In genomic region chr11:101893560-101893959, GRCm38 (mm10) we compare ENCODE assay signal across 11 mouse cellular contexts. TPM values are rescaled to one million over a fixed set of nuclear protein-coding genes. Genes with fewer than 3 reads are reported as not detected.
A peak's percentile ranks its signal among the peaks of the same experiment; 100 is the strongest.
DNase-seq lines count a peak whose midpoint lies in the region; ATAC-seq and TF ChIP-seq lines count a peak whose summit lies in the region.
"Had no signal": no experiment of that assay in that cellular context is flagged by ENCODE, and none has a peak within 500 bp of the region (broad histone marks: within the 10 kb centered on the region; RNA-seq: fewer than 3 reads in every experiment).

No protein-coding gene starts in this region.

- 18% methylated on average over 15 of the region's 15 CpGs for WGBS in embryonic facial prominence, embryonic 14.5 days
- WGBS in intestine, embryonic 14.5 days: 35% methylated on average over 15 of the region's 15 CpGs
- 20% methylated on average over 15 of the region's 15 CpGs for WGBS in limb, embryonic 14.5 days

- peaks cover 40% of the 10 kb centered on the region for H3K4me1 ChIP-seq in embryonic facial prominence, embryonic 14.5 days (ENCODE audit: control insufficient read depth, insufficient read depth, low read length)
- H3K4me1 ChIP-seq in intestine, embryonic 14.5 days (replicated peaks; ENCODE audit: control insufficient read depth, insufficient read depth, low read length): peaks cover 40% of the 10 kb centered on the region
- H3K4me1 ChIP-seq in limb, embryonic 14.5 days (ENCODE audit: control insufficient read depth, insufficient read depth, low read length): peaks cover 52% of the 10 kb centered on the region

- peak; percentile 46 for DNase-seq in left cerebral cortex, postnatal 4 days
- DNase-seq in left cerebral cortex, adult 8-10 months (ENCODE audit: low spot score in 2 of 2): no peak
- no peak for DNase-seq in embryonic facial prominence, embryonic 14.5 days (ENCODE audit: low spot score)
- no peak for DNase-seq in intestine, embryonic 14.5 days (ENCODE audit: low spot score)
- DNase-seq in limb, embryonic 14.5 days (ENCODE audit: low spot score): no peak
- no peak for DNase-seq in right cerebral cortex, postnatal 14 days
- DNase-seq in adrenal gland, postnatal 10 days: no peak
- DNase-seq: cerebellum, adult 2 months; layer of hippocampus, adult 9-11 months had no signal

- peak overlapping the region; percentile 47 for H3K4me2 ChIP-seq in embryonic facial prominence, embryonic 14.5 days (ENCODE audit: low read depth, low read length)
- H3K4me2 ChIP-seq in intestine, embryonic 14.5 days (ENCODE audit: low read length): peak overlapping the region; percentile 33
- H3K4me2 ChIP-seq in limb, embryonic 14.5 days (replicated peaks; ENCODE audit: low read depth, low read length, severe bottlenecking): peak overlapping the region; percentile 41

- peak overlapping the region; percentile 44 for H3K27ac ChIP-seq in embryonic facial prominence, embryonic 14.5 days (replicated peaks; ENCODE audit: low read depth, low read length)
- H3K27ac ChIP-seq in intestine, embryonic 14.5 days (ENCODE audit: low read depth): no peak overlapping the region
- H3K27ac ChIP-seq in limb, embryonic 14.5 days (replicated peaks; ENCODE audit: low read depth, low read length): peak overlapping the region; percentile 34

- ATAC-seq in embryonic facial prominence, embryonic 14.5 days (ENCODE audit: low read depth): no peak
- ATAC-seq in intestine, embryonic 14.5 days (replicated peaks; ENCODE audit: low FRiP score, low TSS enrichment, low read depth): no peak
- no peak for ATAC-seq in limb, embryonic 14.5 days (ENCODE audit: low FRiP score, low read depth)
- no peak for ATAC-seq in megakaryocyte-erythroid progenitor cell, adult 5-6 weeks (replicated peaks; ENCODE audit: low FRiP score, low TSS enrichment, poor library complexity, severe bottlenecking)

- H3K9ac ChIP-seq in embryonic facial prominence, embryonic 14.5 days (ENCODE audit: low read depth, low read length): peak overlapping the region; percentile 42; the same call in 1 of the 2 replicates
- no peak overlapping the region for H3K9ac ChIP-seq in intestine, embryonic 14.5 days (ENCODE audit: low read length)
- peak overlapping the region; percentile 14 for H3K9ac ChIP-seq in limb, embryonic 14.5 days (ENCODE audit: low read depth, low read length, severe bottlenecking)

- H3K4me3 ChIP-seq in embryonic facial prominence, embryonic 14.5 days (ENCODE audit: low read depth, low read length): peak overlapping the region; percentile 13
- no peak overlapping the region for H3K4me3 ChIP-seq in intestine, embryonic 14.5 days (ENCODE audit: low read depth, low read length)
- H3K4me3 ChIP-seq in limb, embryonic 14.5 days (replicated peaks; ENCODE audit: low read length): peak overlapping the region; percentile 8

- intact Hi-C loops in left cerebral cortex, postnatal 4 days (cut with DNase I): no loop called here

- H3K9me3 ChIP-seq in embryonic facial prominence, embryonic 14.5 days (ENCODE audit: control insufficient read depth, low read length): no peaks in the 10 kb centered on the region
- H3K9me3 ChIP-seq in intestine, embryonic 14.5 days (ENCODE audit: control insufficient read depth, low read length): no peaks in the 10 kb centered on the region
- no peaks in the 10 kb centered on the region for H3K9me3 ChIP-seq in limb, embryonic 14.5 days (ENCODE audit: control insufficient read depth, low read length)

- H3K27me3 ChIP-seq in embryonic facial prominence, embryonic 14.5 days (replicated peaks; ENCODE audit: control insufficient read depth, insufficient read depth, low read length): peaks cover 10% of the 10 kb centered on the region
- H3K27me3 ChIP-seq in intestine, embryonic 14.5 days (replicated peaks; ENCODE audit: control insufficient read depth, insufficient read depth, low read length): 0 out of 2 replicates have a peak, but pooled peaks cover 2% of the 10 kb centered on the region
- H3K27me3 ChIP-seq in limb, embryonic 14.5 days (ENCODE audit: control insufficient read depth, insufficient read depth, low read length): 0 out of 2 replicates have a peak, but pooled peaks cover 4% of the 10 kb centered on the region

- H3K36me3 ChIP-seq in embryonic facial prominence, embryonic 14.5 days (ENCODE audit: control insufficient read depth, insufficient read depth, low read length): no peaks in the 10 kb centered on the region
- H3K36me3 ChIP-seq in intestine, embryonic 14.5 days (ENCODE audit: control insufficient read depth, insufficient read depth, low read length): no peaks in the 10 kb centered on the region
- no peaks in the 10 kb centered on the region for H3K36me3 ChIP-seq in limb, embryonic 14.5 days (ENCODE audit: control insufficient read depth, insufficient read depth, low read length)

- TF ChIP-seq POLR2A in limb, embryonic 14.5 days (IDR thresholded peaks at IDR 0.05; ENCODE audit: borderline replicate concordance, extremely low read depth, insufficient read depth, insufficient read length): no peak

RNA-seq across cellular contexts. Expression of gene Meox1, which starts 0.6 kb away (rescaled TPM):
- 1 to 10 TPM; 1.2 to 1.5 TPM for total RNA-seq in left cerebral cortex, postnatal 4 days (2021)
- total RNA-seq in left cerebral cortex, adult 8-10 months (2022): under 1 TPM; 0.26 to 0.74 (median 0.54) TPM
- 12.7 and 16.7 TPM in 2 replicates for polyA plus RNA-seq in embryonic facial prominence, embryonic 14.5 days (2014; fragmentation: Nextera tagmentation; extraction: Ambion mirVana)
- 3.3 and 4.0 TPM in 2 replicates for polyA plus RNA-seq in intestine, embryonic 14.5 days (2014; fragmentation: Nextera tagmentation; extraction: Ambion mirVana)
- 20.0 and 20.8 TPM in 2 replicates for polyA plus RNA-seq in limb, embryonic 14.5 days (2012; rRNA removed)
- 14.0 and 15.2 TPM in 2 replicates for polyA plus RNA-seq in limb, embryonic 14.5 days (2014; fragmentation: Nextera tagmentation; extraction: Ambion mirVana)
- 10 to 100 TPM; 10.1 to 11.0 TPM for total RNA-seq in adrenal gland, postnatal 10 days (2021)
- not detected in 2 replicates for total RNA-seq in megakaryocyte-erythroid progenitor cell, adult 5-6 weeks (2014; fragmentation: Nextera tagmentation)
- total RNA-seq in megakaryocyte-erythroid progenitor cell, adult 5-6 weeks (2017): not detected in 2 replicates
- total RNA-seq: neutrophil, adult 5-6 weeks had no signal

Comparison
In these comparisons a context has a peak if more than half of its experiments do, and no peak if none do; other contexts are left out.
1. RNA of gene Meox1, which starts 0.6 kb away (total RNA-seq): 10.1 to 11.0 TPM in adrenal gland, postnatal 10 days; 1.2 to 1.5 TPM in left cerebral cortex, postnatal 4 days, 0.26 to 0.74 TPM in left cerebral cortex, adult 8-10 months and not detected in megakaryocyte-erythroid progenitor cell, adult 5-6 weeks; every median in the first group is over 4 times any median in the second.
2. Peak in every context shown above with its lines, with median percentiles within 50 percentile points of each other: H3K4me2 ChIP-seq.